1 mouse cellular context compared by ENCODE assay signal in genomic region chr8:84963952-84964351, GRCm38 (mm10).
TF ChIP-seq lines count a peak whose summit lies in the region.

No protein-coding gene starts in this region.

TF ChIP-seq in MEL, 35 proteins besides CTCF, POLR2A, EP300 and RAD21:
- TF ChIP-seq TBP (IDR thresholded peaks at IDR 0.05; ENCODE audit: low read depth, low read length) (0 out of 2 replicates have a peak, but pooled peaks have one; percentile 32), USF1 (IDR thresholded peaks at IDR 0.05; ENCODE audit: low read depth, low read length) (no peak)
